Mouse (Mus musculus) C2C12 (cell line): ENCODE data around the gene Aunip.

ENCODE experiments used
- CTCF ChIP-seq: IDR thresholded peaks from one replicate; pipeline ENCODE4 v1.5.1; 2011; ENCODE audit not compliant: control insufficient read depth, insufficient read depth, insufficient read length
- FOSL1 ChIP-seq: IDR thresholded peaks from one replicate; pipeline ENCODE4 v1.8.0; 2011; ENCODE audit warnings: mild to moderate bottlenecking, low read length; ENCODE audit not compliant: poor library complexity, insufficient read depth, severe bottlenecking
- MAX ChIP-seq: IDR thresholded peaks from one replicate; pipeline ENCODE4 v1.6.1; 2011; ENCODE audit warnings: mild to moderate bottlenecking, control low read depth
- MYOG ChIP-seq: IDR thresholded peaks from one replicate; pipeline ENCODE4 v1.6.1; 2011; ENCODE audit not compliant: control insufficient read depth, insufficient read length; ENCODE audit errors: extremely low read depth

DNA sequence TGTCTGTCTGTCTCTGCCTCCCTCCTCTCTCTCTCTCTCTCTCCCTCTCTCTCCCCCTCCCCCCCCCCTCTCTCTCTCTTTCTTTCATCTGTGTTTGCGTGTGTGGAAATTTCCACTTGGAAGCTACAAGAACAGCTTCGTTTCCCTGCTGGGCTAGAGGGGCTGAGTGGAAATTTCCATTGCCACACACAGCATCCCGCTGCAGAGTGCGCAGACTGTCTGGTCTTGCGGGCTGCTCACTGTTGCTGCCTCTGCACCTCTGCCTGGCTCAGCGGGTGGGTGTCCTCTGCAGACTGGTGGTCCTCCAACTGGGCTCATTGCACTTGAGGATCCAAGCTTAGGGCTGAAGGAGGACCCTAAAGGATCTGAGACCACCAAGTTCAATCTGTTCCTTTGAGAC lies 27.1 kb upstream of the Aunip start:
- TF ChIP-seq CTCF (no peak), MYOG (no peak), MAX (no peak), FOSL1 (no peak)
